11 mouse cellular contexts compared by ENCODE assay signal in the genomic region with DNA sequence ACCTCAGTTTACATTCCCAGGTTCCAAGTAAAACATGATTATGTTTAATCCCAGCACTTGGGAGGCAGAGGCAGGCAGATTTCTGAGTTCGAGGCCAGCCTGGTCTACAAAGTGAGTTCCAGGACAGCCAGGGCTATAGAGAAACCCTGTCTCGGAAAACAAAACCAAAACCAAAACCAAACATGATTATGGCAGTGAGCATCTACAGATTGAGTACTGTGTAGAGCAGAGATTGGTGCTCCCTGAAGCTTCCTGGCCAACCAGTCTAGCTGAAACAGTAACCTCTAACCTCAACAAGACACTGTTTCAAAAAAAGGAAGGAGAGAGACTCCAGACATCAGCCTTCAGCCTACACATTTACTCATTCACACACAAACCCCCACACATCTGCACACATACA.
"Had no signal": no experiment of that assay in that cellular context is flagged by ENCODE, and none has a peak within 500 bp of the region (broad histone marks: within the 10 kb centered on the region; RNA-seq: fewer than 3 reads in every experiment).

No protein-coding gene starts in this region.

- ATAC-seq: liver, postnatal 0 days; lung, postnatal 0 days; midbrain, embryonic 16.5 days had no signal

- DNase-seq: liver, postnatal 0 days; lung, adult 2 months; lung, postnatal 14 days; lung, postnatal 36 days; midbrain, embryonic 14.5 days; right cerebral cortex, postnatal 14 days; thymus, adult 2 months; thymus, postnatal 25 days; thymus, postnatal 4 days had no signal
